Mouse (Mus musculus) heart, embryonic 11.5 days (tissue): ENCODE results near the gene Srp14. TPM values are rescaled to one million over a fixed set of nuclear protein-coding genes. Genes with fewer than 3 reads are reported as not detected.

Source experiments
- ATAC-seq: fragments of 200-750 bp; cut with Nextera tagmentation; replicated peaks from 2 replicates; pipeline ENCODE4 v1.8.0; 2017; ENCODE audit warnings: moderate library complexity; ENCODE audit not compliant: insufficient number of reproducible peaks, low FRiP score, low TSS enrichment
- H3K27ac ChIP-seq: fragments of 300-500 bp; sonication (generic); 2 replicates; pipeline ENCODE4 v1.5.1; 2014; ENCODE audit warnings: mild to moderate bottlenecking, low read depth, low read length
- H3K27me3 ChIP-seq: fragments of 300-500 bp; sonication (generic); 2 replicates; pipeline ENCODE4 v1.6.1; 2014; ENCODE audit warnings: mild to moderate bottlenecking, low read length, mixed read lengths; ENCODE audit not compliant: control insufficient read depth, insufficient read depth
- H3K36me3 ChIP-seq: fragments of 300-500 bp; sonication (generic); 2 replicates; pipeline ENCODE4 v1.6.1; 2014; ENCODE audit warnings: mild to moderate bottlenecking, low read length, moderate library complexity, mixed read lengths; ENCODE audit not compliant: control insufficient read depth, insufficient read depth
- H3K4me1 ChIP-seq: fragments of 300-500 bp; sonication (generic); 2 replicates; pipeline ENCODE4 v1.6.1; 2014; ENCODE audit warnings: low read length; ENCODE audit not compliant: control insufficient read depth, insufficient read depth
- H3K4me2 ChIP-seq: fragments of 300-500 bp; sonication (generic); 2 replicates; pipeline ENCODE4 v1.6.1; 2014; ENCODE audit warnings: mild to moderate bottlenecking, moderate library complexity
- H3K4me3 ChIP-seq: fragments of 300-500 bp; sonication (generic); 2 replicates; pipeline ENCODE4 v1.5.1; 2014; ENCODE audit warnings: low read depth, low read length
- H3K9ac ChIP-seq: fragments of 300-500 bp; sonication (generic); 2 replicates; pipeline ENCODE4 v1.6.1; 2014; ENCODE audit warnings: mild to moderate bottlenecking, low read depth, low read length, moderate library complexity
- H3K9me3 ChIP-seq: fragments of 300-500 bp; sonication (generic); replicated peaks from 2 replicates; pipeline ENCODE4 v1.6.1; 2016; ENCODE audit warnings: low read length; ENCODE audit not compliant: control insufficient read depth
- WGBS: fragments of 180-500 bp; shearing (Covaris S2); extraction: QIAGEN DNeasy Blood & Tissue Kit; methylation state at CpG from one replicate; pipeline ENCODE4 v1.1.7; 2014; ENCODE audit not compliant: insufficient replicate concordance; 5-methylcytosine and 5-hydroxymethylcytosine counted together
- polyA plus RNA-seq: library from polyadenylated mRNA; unstranded; fragments of >200 nt; fragmentation: Nextera tagmentation; extraction: Ambion mirVana; gene quantifications from 2 replicates; pipeline ENCODE4 v1.2.1, GENCODE M21; 2014

Gene Srp14
- polyA plus RNA-seq, 1 experiment from 2014 or later: 202 TPM

DNA sequence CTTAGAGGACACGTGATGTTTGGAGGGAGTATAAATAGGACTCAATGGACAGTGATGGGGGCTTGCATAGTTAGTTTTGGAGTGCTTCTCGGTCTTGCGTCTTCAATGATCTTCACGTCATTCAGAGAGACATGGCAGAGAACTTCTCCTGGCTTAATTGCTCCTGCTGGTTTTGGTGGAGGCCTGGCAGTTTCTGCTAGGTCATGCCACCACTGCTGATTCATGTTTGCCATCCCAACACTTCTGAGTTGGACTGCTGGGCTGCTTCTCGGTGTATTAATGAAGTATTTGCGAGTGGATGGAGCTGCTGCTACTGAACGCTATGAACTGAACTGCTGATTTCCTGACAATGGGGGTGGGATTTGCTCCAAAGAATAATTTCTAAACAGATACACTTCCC lies 1.4 kb upstream of the Srp14 start:
- no peak for ATAC-seq
- Histone ChIP-seq H3K4me2 (no peak overlapping the region), H3K4me1 (peaks cover 6% of the 10 kb centered on the region; the same call in 1 of the 2 replicates), H3K9me3 (no peaks in the 10 kb centered on the region), H3K4me3 (no peak overlapping the region), H3K27ac (no peak overlapping the region), H3K9ac (no peak overlapping the region), H3K36me3 (peaks cover 4% of the 10 kb centered on the region; the same call in 1 of the 2 replicates), H3K27me3 (no peaks in the 10 kb centered on the region)
- 90% methylated on average over 7 of the region's 7 CpGs for WGBS

DNA sequence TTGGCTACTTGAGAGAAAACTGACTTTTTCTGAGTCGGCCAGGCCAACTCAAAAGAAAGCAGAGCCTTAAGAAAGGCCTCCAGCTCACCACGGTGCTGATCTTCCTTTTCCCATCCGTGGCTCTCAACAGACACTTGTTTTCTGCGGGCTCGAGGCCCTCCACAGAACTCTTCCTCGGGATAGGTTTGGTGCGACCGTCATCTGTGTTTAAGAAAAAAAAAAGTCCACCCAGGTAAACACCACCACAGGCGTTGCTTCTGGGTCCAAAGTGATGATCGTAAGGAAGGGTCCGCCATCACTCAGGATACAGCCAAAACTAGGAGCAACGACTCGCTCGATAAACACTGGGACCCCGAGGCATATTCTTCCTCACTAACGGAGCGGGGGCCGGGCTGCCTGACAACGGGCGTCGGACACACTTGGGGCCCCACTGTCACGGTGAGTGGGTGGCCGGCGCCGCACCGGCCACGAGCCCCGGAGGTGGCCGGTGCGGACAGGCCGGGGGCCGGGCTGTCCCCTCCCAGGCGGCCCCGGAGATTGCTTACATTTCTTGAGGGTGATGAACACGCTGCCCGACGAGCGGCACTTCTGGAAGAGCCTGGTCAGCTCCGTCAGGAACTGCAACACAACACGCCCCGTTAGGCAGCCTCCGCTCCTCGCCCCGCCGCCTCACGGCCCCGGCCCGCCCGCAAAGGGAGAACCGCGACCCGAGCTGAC lies 520 bp downstream of the Srp14 start:
- Histone ChIP-seq H3K27ac (peak overlapping the region; percentile 80), H3K4me2 (peak overlapping the region; percentile 75), H3K27me3 (no peaks in the 10 kb centered on the region), H3K9me3 (no peaks in the 10 kb centered on the region), H3K9ac (peak overlapping the region; percentile 89), H3K4me3 (peak overlapping the region; percentile 84), H3K4me1 (peaks cover 6% of the 10 kb centered on the region; the same call in 1 of the 2 replicates), H3K36me3 (peaks cover 14% of the 10 kb centered on the region)
- WGBS: 2% methylated on average over 52 of the region's 52 CpGs
- peak; percentile 66 for ATAC-seq

DNA sequence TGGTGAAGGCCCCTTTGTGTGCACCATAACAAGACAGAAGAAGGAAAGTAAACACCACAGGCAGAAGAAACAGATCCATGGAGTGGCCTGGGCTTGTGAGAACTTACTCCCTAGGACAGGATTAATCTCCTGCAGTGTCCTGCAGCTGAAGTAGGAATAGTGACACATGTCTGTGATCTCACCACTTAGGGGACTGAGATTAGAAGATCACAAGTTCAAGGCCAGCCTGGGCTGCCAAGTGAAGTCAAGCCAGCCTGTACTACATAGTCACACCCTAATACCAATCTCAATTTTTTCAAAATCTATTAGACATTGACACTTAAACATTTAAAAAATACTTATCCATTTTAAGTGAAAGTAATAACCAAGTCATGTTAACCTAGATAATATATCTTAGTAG lies 11.2 kb downstream of the Srp14 start:
- no peaks in the 10 kb centered on the region for H3K27me3 ChIP-seq
- no peak for ATAC-seq
- H3K36me3 ChIP-seq: peaks cover 20% of the 10 kb centered on the region
- no peaks in the 10 kb centered on the region for H3K9me3 ChIP-seq
- H3K9ac ChIP-seq: no peak overlapping the region
- no peak overlapping the region for H3K27ac ChIP-seq
- H3K4me3 ChIP-seq: no peak overlapping the region
- no peak overlapping the region for H3K4me2 ChIP-seq
- no peaks in the 10 kb centered on the region for H3K4me1 ChIP-seq

DNA sequence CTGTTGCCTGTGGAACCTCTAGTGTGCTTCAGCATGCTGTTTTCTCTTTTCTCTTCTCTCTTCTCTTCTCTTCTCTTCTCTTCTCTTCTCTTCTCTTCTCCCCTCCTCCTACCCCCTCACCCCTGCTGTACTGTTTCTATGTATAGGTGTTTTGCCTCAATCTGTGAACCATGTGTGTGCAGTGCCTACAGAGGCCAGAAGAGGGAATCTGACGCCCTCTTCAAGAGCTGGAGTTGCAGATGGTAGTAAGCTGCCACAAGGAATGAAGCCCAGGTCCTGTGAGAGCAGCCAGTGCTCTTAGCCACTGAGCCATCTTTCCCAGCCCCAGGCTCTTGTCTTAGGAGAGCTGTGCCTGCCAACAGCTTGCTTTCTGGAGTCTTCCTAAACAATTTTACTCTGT lies 12.9 kb downstream of the Srp14 start:
- no peaks in the 10 kb centered on the region for H3K4me1 ChIP-seq
- ATAC-seq: no peak
- H3K27me3 ChIP-seq: no peaks in the 10 kb centered on the region
- H3K4me2 ChIP-seq: no peak overlapping the region
- no peak overlapping the region for H3K27ac ChIP-seq
- no peaks in the 10 kb centered on the region for H3K9me3 ChIP-seq
- H3K4me3 ChIP-seq: no peak overlapping the region
- WGBS: 45% methylated on average over 1 of the region's 1 CpGs
- no peak overlapping the region for H3K9ac ChIP-seq
- peaks cover 20% of the 10 kb centered on the region for H3K36me3 ChIP-seq

DNA sequence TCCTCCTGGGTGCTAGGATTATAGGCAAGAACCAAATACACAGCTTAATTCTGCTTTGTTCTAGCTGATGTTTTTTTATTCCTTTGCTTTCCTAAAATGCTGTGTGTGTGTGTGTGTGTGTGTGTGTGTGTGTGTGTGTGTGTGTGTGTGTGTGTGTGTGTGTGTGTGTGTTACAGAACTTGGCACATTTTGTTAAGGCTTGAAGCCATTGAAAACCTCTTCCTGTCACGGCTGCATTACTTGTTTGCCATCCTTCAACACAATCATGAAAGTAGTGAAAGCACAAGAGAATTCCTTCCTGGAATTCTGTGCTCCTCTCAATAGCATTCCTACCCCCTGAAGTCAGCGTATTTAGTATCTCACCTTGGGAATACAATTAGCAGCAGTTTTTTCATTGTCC lies 13.6 kb downstream of the Srp14 start:
- WGBS: 71% methylated on average over 2 of the region's 2 CpGs
- ATAC-seq: no peak
- no peaks in the 10 kb centered on the region for H3K9me3 ChIP-seq
- H3K4me2 ChIP-seq: no peak overlapping the region
- H3K4me3 ChIP-seq: no peak overlapping the region
- no peaks in the 10 kb centered on the region for H3K27me3 ChIP-seq
- H3K4me1 ChIP-seq: no peaks in the 10 kb centered on the region
- H3K36me3 ChIP-seq: peaks cover 15% of the 10 kb centered on the region
- no peak overlapping the region for H3K9ac ChIP-seq
- no peak overlapping the region for H3K27ac ChIP-seq

DNA sequence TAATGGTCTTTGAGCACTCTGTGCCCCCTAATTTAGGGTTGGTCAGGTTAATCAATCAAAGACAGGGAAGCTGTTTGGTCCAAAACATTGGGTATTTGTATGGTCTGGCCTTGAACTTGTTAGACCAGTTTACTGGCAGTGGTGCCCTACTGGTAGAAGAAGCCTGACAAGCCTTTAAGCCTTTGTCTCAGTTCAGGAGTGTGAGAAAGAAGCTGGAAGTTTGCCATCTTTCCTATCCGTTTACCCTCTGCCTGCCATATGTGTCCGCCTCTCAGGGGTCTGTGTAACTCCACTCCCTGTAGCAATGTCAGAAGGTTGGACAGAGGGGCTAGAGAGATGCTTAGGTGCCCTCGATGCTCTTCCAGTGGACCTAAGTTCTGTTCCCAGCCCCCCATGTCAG lies 15.1 kb downstream of the Srp14 start:
- Histone ChIP-seq H3K9me3 (no peaks in the 10 kb centered on the region), H3K27ac (no peak overlapping the region), H3K4me2 (no peak overlapping the region), H3K27me3 (no peaks in the 10 kb centered on the region), H3K4me3 (no peak overlapping the region), H3K9ac (no peak overlapping the region), H3K36me3 (peaks cover 10% of the 10 kb centered on the region), H3K4me1 (no peaks in the 10 kb centered on the region)
- WGBS: 83% methylated on average over 3 of the region's 3 CpGs
- ATAC-seq: no peak

DNA sequence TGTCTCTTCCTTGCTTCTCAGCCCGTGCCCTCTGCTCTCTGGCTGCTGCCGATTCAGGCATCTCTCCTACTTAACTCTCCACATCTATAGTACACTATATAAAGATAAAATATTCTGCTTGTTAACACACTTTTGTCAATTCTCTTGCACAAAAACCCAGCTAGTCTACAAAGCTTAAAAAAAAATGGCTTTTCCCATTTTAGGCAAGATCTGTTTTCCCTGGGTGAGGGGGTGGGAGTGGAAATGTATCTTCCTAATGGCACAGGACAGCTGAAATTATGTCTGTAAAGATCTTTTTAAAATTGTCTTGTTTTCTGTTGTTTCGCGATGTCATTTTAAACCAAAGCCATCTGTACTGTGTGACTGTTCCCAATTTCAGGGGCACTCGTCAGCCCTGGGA lies 16.0 kb downstream of the Srp14 start:
- Histone ChIP-seq H3K4me3 (no peak overlapping the region), H3K9me3 (no peaks in the 10 kb centered on the region), H3K27me3 (no peaks in the 10 kb centered on the region), H3K27ac (no peak overlapping the region), H3K4me2 (no peak overlapping the region), H3K4me1 (no peaks in the 10 kb centered on the region), H3K9ac (no peak overlapping the region), H3K36me3 (peaks cover 13% of the 10 kb centered on the region)
- 85% methylated on average over 5 of the region's 5 CpGs for WGBS
- no peak for ATAC-seq

DNA sequence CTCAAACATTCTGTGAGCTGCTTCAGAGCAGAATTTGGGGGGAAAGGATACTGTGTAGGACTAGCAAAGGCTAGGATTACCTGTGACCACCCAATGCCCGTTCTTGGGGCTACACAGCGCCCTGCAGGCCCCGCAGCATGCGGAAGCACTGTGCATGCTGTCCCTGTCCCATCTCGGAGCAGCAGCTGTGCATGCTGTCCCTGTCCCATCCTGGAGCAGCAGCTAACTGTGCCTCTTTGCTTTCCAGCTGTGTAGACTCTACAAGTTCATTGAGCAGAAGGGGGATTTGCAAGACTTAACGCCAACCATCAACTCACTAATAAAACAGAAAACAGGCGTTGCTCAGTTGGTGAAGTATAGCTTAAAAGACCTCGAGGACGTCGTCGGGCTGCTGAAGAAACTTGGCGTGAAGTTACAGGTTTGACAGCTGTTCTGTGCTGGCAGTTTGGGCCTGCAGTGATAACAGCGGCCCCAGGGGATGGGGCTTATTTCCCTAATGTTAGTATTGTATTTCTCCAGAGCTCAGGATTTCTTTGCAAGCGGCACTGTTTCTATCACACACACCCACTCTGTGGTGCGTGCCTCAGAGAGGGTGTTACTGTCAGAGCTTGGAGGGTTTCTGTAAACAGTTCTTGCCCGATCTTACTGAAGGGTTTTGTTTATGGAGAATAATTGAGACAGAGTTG lies 17.9 kb downstream of the Srp14 start:
- no peak for ATAC-seq
- Histone ChIP-seq H3K4me2 (no peak overlapping the region), H3K27ac (no peak overlapping the region), H3K36me3 (peaks cover 17% of the 10 kb centered on the region), H3K4me3 (no peak overlapping the region), H3K9me3 (no peaks in the 10 kb centered on the region), H3K27me3 (no peaks in the 10 kb centered on the region), H3K9ac (peak overlapping the region; percentile 34; the same call in 1 of the 2 replicates), H3K4me1 (no peaks in the 10 kb centered on the region)
- WGBS: 65% methylated on average over 16 of the region's 16 CpGs
